Mouse (Mus musculus): ENCODE results near the gene Hnf4a. TPM values are rescaled to one million over a fixed set of nuclear protein-coding genes. Genes with fewer than 3 reads are reported as not detected.

Hnf4a gene
- polyA plus RNA-seq, 1 experiment from 2014 or later: 0.77 TPM

DNA sequence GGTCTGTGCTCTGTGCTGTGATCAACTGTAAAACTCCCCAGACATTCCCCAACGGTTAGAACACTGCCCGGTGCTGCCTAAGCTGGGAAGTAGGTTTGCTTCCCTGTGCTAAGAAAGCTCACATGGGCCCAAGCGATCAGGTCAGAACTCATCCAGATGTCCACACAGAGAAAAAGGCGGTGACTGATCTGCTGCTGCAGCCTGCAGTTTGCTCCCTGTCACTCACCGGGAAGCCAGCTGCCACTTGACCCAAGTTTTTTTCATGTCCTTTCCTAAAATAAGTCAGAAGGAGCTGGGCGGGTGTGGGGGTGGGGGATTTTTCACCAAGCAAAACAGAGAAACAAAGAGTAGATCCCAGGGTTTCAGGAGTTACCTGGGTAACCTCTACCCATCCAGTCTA is 42.0 kb upstream of the Hnf4a start:
- 32% methylated on average over 6 of the region's 6 CpGs for WGBS
- H3K9ac ChIP-seq (ENCODE audit: low read length): no peak overlapping the region
- peaks cover 22% of the 10 kb centered on the region for H3K4me1 ChIP-seq (ENCODE audit: control insufficient read depth, insufficient read depth, low read length)
- H3K4me2 ChIP-seq (ENCODE audit: low read depth, low read length): peak overlapping the region; percentile 18; the same call in 1 of the 2 replicates
- H3K27me3 ChIP-seq (ENCODE audit: control insufficient read depth, insufficient read depth, low read length): no peaks in the 10 kb centered on the region
- no peak overlapping the region for H3K4me3 ChIP-seq (ENCODE audit: low read length)
- H3K9me3 ChIP-seq (replicated peaks; ENCODE audit: control insufficient read depth, low read length): no peaks in the 10 kb centered on the region
- peaks cover 6% of the 10 kb centered on the region; the same call in 1 of the 2 replicates for H3K36me3 ChIP-seq (ENCODE audit: control insufficient read depth, insufficient read depth)
- H3K27ac ChIP-seq (ENCODE audit: low read length): peak overlapping the region; percentile 51
- peak; percentile 54 for ATAC-seq (replicated peaks; ENCODE audit: extremely low read depth, insufficient read depth, low FRiP score)

DNA sequence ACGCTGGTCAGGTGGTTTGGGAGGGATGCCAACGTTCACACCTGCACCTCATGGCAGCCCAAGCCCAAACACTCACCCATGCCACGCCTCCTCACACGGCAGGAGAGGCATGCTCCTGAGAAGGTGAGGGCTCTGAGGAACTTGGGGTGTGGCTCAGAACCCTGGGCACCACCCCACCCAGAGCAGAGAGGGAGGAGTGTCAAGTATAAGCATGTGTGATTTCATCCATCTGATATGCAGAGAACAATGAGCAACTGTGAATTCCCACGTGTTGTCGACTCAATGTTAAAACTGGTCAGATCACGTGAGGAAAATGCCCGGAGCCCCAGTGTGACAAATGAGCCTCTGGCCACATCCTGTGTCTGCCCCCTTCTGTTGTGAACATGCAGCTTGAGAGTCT is 39.8 kb upstream of the Hnf4a start:
- no peaks in the 10 kb centered on the region for H3K27me3 ChIP-seq (ENCODE audit: control insufficient read depth, insufficient read depth, low read length)
- no peak overlapping the region for H3K4me2 ChIP-seq (ENCODE audit: low read depth, low read length)
- no peaks in the 10 kb centered on the region for H3K9me3 ChIP-seq (replicated peaks; ENCODE audit: control insufficient read depth, low read length)
- peaks cover 31% of the 10 kb centered on the region for H3K4me1 ChIP-seq (ENCODE audit: control insufficient read depth, insufficient read depth, low read length)
- H3K9ac ChIP-seq (ENCODE audit: low read length): no peak overlapping the region
- H3K36me3 ChIP-seq (ENCODE audit: control insufficient read depth, insufficient read depth): peaks cover 8% of the 10 kb centered on the region; the same call in 1 of the 2 replicates
- WGBS: 45% methylated on average over 8 of the region's 8 CpGs
- no peak overlapping the region for H3K4me3 ChIP-seq (ENCODE audit: low read length)
- no peak for ATAC-seq (replicated peaks; ENCODE audit: extremely low read depth, insufficient read depth, low FRiP score)
- no peak overlapping the region for H3K27ac ChIP-seq (ENCODE audit: low read length)

DNA sequence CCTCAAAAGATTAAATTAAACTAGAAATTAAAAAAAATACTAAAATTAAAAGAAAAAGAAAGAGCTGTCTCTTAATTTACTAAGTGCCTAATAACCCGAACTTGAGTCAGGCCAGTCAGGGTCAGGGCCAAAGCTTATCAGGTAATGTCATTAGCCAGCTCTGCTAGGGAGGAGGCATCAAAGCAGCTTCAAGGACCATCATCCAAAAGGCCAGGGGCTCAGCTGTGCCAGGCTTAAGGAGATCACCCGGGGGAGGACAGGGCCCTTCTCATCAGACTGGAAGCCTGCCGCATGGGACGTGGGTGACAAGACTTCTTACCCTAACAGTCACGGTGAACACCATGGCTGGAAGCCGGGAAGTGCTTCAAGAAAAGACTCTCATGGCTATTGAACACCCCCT is 39.0 kb upstream of the Hnf4a start:
- H3K9ac ChIP-seq (ENCODE audit: low read length): no peak overlapping the region
- peaks cover 32% of the 10 kb centered on the region for H3K4me1 ChIP-seq (ENCODE audit: control insufficient read depth, insufficient read depth, low read length)
- H3K36me3 ChIP-seq (ENCODE audit: control insufficient read depth, insufficient read depth): peaks cover 8% of the 10 kb centered on the region; the same call in 1 of the 2 replicates
- ATAC-seq (replicated peaks; ENCODE audit: extremely low read depth, insufficient read depth, low FRiP score): no peak
- H3K9me3 ChIP-seq (replicated peaks; ENCODE audit: control insufficient read depth, low read length): no peaks in the 10 kb centered on the region
- H3K27ac ChIP-seq (ENCODE audit: low read length): no peak overlapping the region
- no peak overlapping the region for H3K4me2 ChIP-seq (ENCODE audit: low read depth, low read length)
- 76% methylated on average over 6 of the region's 6 CpGs for WGBS
- H3K4me3 ChIP-seq (ENCODE audit: low read length): no peak overlapping the region
- no peaks in the 10 kb centered on the region for H3K27me3 ChIP-seq (ENCODE audit: control insufficient read depth, insufficient read depth, low read length)

DNA sequence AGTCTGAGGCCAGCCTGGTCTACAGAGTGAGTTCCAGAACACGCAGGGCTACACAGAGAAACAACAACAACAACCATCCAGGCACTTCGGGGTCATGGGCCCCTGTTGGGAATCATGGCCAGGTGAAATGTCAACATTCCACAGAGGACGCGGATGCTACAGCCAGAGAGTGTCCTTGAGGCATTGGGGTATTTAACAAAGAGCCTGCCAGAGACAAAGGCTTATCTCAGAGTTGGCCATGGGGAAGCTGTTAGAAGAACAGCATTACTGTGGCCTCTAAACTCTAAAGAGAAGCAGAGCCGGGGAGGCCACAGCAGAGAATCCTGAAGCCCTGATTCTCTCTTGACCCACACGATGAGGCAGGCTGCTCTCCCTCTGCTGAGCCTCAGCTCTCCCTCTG is 37.7 kb upstream of the Hnf4a start:
- H3K9ac ChIP-seq (ENCODE audit: low read length): no peak overlapping the region
- H3K4me1 ChIP-seq (ENCODE audit: control insufficient read depth, insufficient read depth, low read length): peaks cover 28% of the 10 kb centered on the region
- no peak for ATAC-seq (replicated peaks; ENCODE audit: extremely low read depth, insufficient read depth, low FRiP score)
- peaks cover 8% of the 10 kb centered on the region; the same call in 1 of the 2 replicates for H3K36me3 ChIP-seq (ENCODE audit: control insufficient read depth, insufficient read depth)
- no peaks in the 10 kb centered on the region for H3K9me3 ChIP-seq (replicated peaks; ENCODE audit: control insufficient read depth, low read length)
- H3K27me3 ChIP-seq (ENCODE audit: control insufficient read depth, insufficient read depth, low read length): no peaks in the 10 kb centered on the region
- H3K27ac ChIP-seq (ENCODE audit: low read length): no peak overlapping the region
- WGBS: 84% methylated on average over 6 of the region's 6 CpGs
- no peak overlapping the region for H3K4me2 ChIP-seq (ENCODE audit: low read depth, low read length)
- no peak overlapping the region for H3K4me3 ChIP-seq (ENCODE audit: low read length)

DNA sequence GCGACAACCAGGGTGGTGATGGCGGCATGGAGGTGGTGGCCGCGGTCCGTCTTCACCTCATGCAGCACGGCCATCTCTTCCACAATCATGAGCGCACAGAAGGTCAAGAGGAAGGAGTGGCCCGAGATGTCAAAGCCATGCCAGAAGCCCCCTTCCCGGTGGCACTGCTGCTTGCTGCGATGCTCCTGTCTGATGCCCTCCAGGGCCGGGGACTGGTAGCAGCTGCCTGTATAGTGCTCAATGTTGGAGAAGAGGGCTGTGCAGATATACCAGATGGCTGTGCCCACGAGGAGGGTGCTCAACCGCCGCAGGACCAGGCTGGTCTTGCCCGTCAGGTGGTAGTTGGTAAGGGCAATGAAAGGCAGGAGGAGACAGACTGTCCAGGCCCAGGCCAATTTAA is 36.9 kb upstream of the Hnf4a start:
- Histone ChIP-seq H3K36me3 (ENCODE audit: control insufficient read depth, insufficient read depth) (peaks cover 8% of the 10 kb centered on the region; the same call in 1 of the 2 replicates), H3K27ac (ENCODE audit: low read length) (no peak overlapping the region), H3K9ac (ENCODE audit: low read length) (no peak overlapping the region), H3K4me1 (ENCODE audit: control insufficient read depth, insufficient read depth, low read length) (peaks cover 20% of the 10 kb centered on the region), H3K4me3 (ENCODE audit: low read length) (no peak overlapping the region), H3K27me3 (ENCODE audit: control insufficient read depth, insufficient read depth, low read length) (no peaks in the 10 kb centered on the region), H3K9me3 (replicated peaks; ENCODE audit: control insufficient read depth, low read length) (no peaks in the 10 kb centered on the region), H3K4me2 (ENCODE audit: low read depth, low read length) (no peak overlapping the region)
- no peak for ATAC-seq (replicated peaks; ENCODE audit: extremely low read depth, insufficient read depth, low FRiP score)
- 90% methylated on average over 15 of the region's 15 CpGs for WGBS

DNA sequence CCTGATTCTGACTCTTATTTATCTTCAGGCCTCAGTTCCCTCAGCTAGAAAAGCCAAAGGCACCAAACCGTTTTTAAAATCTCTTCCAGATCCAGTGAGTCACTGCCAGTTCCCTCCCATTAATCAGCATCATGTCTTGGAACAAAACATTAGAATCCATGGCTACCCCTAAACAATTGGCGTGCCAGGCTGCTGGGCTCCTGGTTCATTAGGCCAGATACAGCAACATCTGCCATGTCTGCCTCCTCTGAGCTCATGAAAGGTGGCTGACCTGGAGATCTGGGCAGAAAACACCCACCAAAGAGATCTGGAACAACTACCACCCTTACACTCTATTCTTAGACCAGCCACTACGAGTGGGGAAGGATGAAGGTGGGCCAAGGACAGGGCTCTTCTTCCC is 35.5 kb upstream of the Hnf4a start:
- ATAC-seq (replicated peaks; ENCODE audit: extremely low read depth, insufficient read depth, low FRiP score): no peak
- Histone ChIP-seq H3K4me1 (ENCODE audit: control insufficient read depth, insufficient read depth, low read length) (peaks cover 10% of the 10 kb centered on the region), H3K9me3 (replicated peaks; ENCODE audit: control insufficient read depth, low read length) (no peaks in the 10 kb centered on the region), H3K27ac (ENCODE audit: low read length) (no peak overlapping the region; the same call in 1 of the 2 replicates), H3K9ac (ENCODE audit: low read length) (no peak overlapping the region; the same call in 1 of the 2 replicates), H3K27me3 (ENCODE audit: control insufficient read depth, insufficient read depth, low read length) (no peaks in the 10 kb centered on the region), H3K36me3 (ENCODE audit: control insufficient read depth, insufficient read depth) (peaks cover 8% of the 10 kb centered on the region; the same call in 1 of the 2 replicates), H3K4me2 (ENCODE audit: low read depth, low read length) (peak overlapping the region; percentile 93), H3K4me3 (ENCODE audit: low read length) (peak overlapping the region; percentile 78)
- 55% methylated on average over 3 of the region's 3 CpGs for WGBS

DNA sequence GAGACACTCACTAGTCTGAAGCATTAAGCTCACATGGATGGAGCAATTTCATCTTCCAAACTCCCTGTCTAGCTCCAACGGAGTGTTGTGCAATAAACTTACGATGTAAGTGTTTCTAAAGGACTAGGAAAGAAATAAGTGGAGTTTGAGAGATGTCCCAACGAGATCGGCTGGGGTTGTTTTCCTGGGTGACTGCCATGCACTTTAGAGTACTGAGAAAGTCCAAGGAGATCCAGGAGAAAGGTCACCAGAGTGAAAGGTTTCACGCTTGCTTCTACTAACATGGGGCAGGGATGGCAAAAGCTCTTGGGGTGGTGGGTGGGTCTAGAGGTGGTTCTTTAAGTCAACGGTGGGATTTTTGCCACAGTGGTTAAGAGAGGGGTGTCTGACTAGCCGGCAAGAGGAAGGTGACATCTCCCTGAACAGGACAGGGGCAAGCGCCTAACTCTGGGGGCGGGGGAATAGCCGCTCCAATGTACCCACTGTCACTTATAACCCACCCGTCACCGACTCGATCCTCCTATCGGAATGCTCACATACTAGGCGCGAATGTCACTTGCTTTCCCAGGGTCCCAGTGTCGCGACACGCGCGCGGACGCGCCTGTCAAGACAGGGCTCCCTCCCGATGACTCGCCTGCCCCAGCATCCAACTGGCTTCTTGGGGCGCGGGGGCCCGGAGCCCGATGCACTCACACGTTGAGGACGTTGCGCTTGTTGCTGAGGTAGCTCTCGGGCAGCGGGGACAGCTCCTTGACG is 34.7 kb upstream of the Hnf4a start:
- Histone ChIP-seq H3K27ac (ENCODE audit: low read length) (peak overlapping the region; percentile 75), H3K4me3 (ENCODE audit: low read length) (peak overlapping the region; percentile 78), H3K36me3 (ENCODE audit: control insufficient read depth, insufficient read depth) (peaks cover 8% of the 10 kb centered on the region; the same call in 1 of the 2 replicates), H3K4me2 (ENCODE audit: low read depth, low read length) (peak overlapping the region; percentile 93), H3K27me3 (ENCODE audit: control insufficient read depth, insufficient read depth, low read length) (no peaks in the 10 kb centered on the region), H3K4me1 (ENCODE audit: control insufficient read depth, insufficient read depth, low read length) (peaks cover 10% of the 10 kb centered on the region), H3K9ac (ENCODE audit: low read length) (peak overlapping the region; percentile 88), H3K9me3 (replicated peaks; ENCODE audit: control insufficient read depth, low read length) (no peaks in the 10 kb centered on the region)
- ATAC-seq (replicated peaks; ENCODE audit: extremely low read depth, insufficient read depth, low FRiP score): no peak; the same call in none of the 2 replicates
- WGBS: 5% methylated on average over 36 of the region's 36 CpGs

DNA sequence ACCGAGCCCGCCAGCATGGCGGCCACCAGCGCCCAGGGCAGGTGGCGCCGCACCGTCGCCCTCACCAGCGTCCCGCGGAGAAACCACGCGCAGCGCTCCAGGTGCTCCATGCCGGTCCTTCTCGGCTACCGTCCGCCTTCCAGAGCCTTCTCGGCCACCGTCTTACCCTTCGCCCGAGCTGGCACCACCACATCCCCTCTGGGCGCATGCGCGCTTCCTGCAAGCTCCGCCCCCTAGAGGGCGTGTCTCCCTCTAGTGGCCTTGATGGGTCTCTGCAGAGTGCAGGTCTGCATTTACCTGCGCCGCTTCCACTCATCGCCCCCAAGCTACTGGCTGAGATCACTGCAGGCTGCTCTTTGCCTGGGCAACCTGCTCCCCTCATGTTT is 34.1 kb upstream of the Hnf4a start, which contains the start of gene Fitm2:
Gene Fitm2, minus strand, starts transcription at position 164 of the 386 bp plus-strand sequence.
- Histone ChIP-seq H3K36me3 (ENCODE audit: control insufficient read depth, insufficient read depth) (peaks cover 8% of the 10 kb centered on the region; the same call in 1 of the 2 replicates), H3K4me2 (ENCODE audit: low read depth, low read length) (peak within 1 kb of the TSS; percentile 93), H3K4me3 (ENCODE audit: low read length) (peak within 1 kb of the TSS; percentile 78), H3K27me3 (ENCODE audit: control insufficient read depth, insufficient read depth, low read length) (no peaks in the 10 kb centered on the region), H3K9me3 (replicated peaks; ENCODE audit: control insufficient read depth, low read length) (no peaks in the 10 kb centered on the region), H3K4me1 (ENCODE audit: control insufficient read depth, insufficient read depth, low read length) (peaks cover 10% of the 10 kb centered on the region), H3K9ac (ENCODE audit: low read length) (peak within 1 kb of the TSS; percentile 88), H3K27ac (ENCODE audit: low read length) (peak within 1 kb of the TSS; percentile 75)
- peak; percentile 94 for ATAC-seq (replicated peaks; ENCODE audit: extremely low read depth, insufficient read depth, low FRiP score)
- WGBS: under 1% methylated on average over 30 of the region's 30 CpGs

DNA sequence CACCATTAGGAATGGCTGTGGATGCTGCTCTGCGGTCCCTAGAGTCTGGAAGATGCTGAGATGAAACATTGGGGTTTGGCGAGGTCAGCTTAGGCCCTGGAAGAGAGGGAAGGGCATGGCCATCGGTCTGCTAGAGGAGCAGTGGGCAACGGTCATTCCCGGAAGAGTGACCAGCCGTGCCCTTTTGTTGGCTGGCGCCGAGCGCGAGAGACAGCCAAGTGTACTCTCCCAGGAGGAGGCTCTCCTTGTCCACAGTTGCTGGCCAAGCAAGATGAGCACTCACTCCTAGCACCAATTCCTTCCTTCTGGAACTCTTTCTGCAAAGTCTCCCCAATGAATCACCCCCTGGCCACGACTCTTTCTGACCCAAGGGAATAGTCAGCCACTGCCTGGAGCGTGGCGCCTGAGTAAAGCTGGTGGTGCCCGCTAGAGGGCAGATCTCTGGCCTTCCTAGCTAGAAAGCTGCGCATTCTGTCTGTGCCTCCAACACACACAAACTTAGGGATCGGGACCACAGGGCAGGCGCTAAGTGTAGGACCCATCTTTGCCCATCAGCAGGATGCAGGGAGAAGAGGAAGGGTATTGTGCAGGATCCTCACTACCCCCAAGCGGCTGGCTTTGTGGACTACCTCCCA is 26.3 kb upstream of the Hnf4a start:
- H3K27ac ChIP-seq (ENCODE audit: low read length): no peak overlapping the region
- ATAC-seq (replicated peaks; ENCODE audit: extremely low read depth, insufficient read depth, low FRiP score): no peak
- WGBS: 45% methylated on average over 18 of the region's 18 CpGs
- H3K27me3 ChIP-seq (ENCODE audit: control insufficient read depth, insufficient read depth, low read length): peaks cover 23% of the 10 kb centered on the region
- no peaks in the 10 kb centered on the region for H3K9me3 ChIP-seq (replicated peaks; ENCODE audit: control insufficient read depth, low read length)
- no peak overlapping the region for H3K4me2 ChIP-seq (ENCODE audit: low read depth, low read length)
- no peaks in the 10 kb centered on the region for H3K36me3 ChIP-seq (ENCODE audit: control insufficient read depth, insufficient read depth)
- peaks cover 7% of the 10 kb centered on the region for H3K4me1 ChIP-seq (ENCODE audit: control insufficient read depth, insufficient read depth, low read length)
- H3K4me3 ChIP-seq (ENCODE audit: low read length): no peak overlapping the region
- no peak overlapping the region for H3K9ac ChIP-seq (ENCODE audit: low read length)

Data from heart, embryonic 16.5 days (tissue).